Mouse (Mus musculus) limb, embryonic 14.5 days (tissue): ENCODE measurements around the gene Sall4. TPM values are rescaled to one million over a fixed set of nuclear protein-coding genes. Genes with fewer than 3 reads are reported as not detected.

Experiments used
- ATAC-seq: fragments of 200-750 bp; cut with Nextera tagmentation; 2 replicates; pipeline ENCODE4 v1.8.0; 2017; ENCODE audit warnings: low read depth, moderate number of reproducible peaks, moderate TSS enrichment; ENCODE audit not compliant: low FRiP score
- DNase-seq: peaks from one replicate; pipeline ENCODE4 v3.0.0-alpha.2; 2015; ENCODE audit warnings: low spot score
- H3K27ac ChIP-seq: fragments of 300-500 bp; sonication (generic); replicated peaks from 2 replicates; pipeline ENCODE4 v1.5.1; 2014; ENCODE audit warnings: low read depth, mild to moderate bottlenecking, low read length, moderate library complexity, mixed read lengths
- H3K27me3 ChIP-seq: fragments of 300-500 bp; sonication (generic); 2 replicates; pipeline ENCODE4 v1.6.1; 2014; ENCODE audit warnings: low read length, mixed read lengths; ENCODE audit not compliant: control insufficient read depth, insufficient read depth
- H3K36me3 ChIP-seq: fragments of 300-500 bp; sonication (generic); 2 replicates; pipeline ENCODE4 v1.6.1; 2014; ENCODE audit warnings: mild to moderate bottlenecking, low read length, moderate library complexity, mixed read lengths; ENCODE audit not compliant: control insufficient read depth, insufficient read depth
- H3K4me1 ChIP-seq: fragments of 300-500 bp; sonication (generic); 2 replicates; pipeline ENCODE4 v1.6.1; 2014; ENCODE audit warnings: antibody characterized with exemption, low read length, mixed read lengths; ENCODE audit not compliant: control insufficient read depth, insufficient read depth
- H3K4me2 ChIP-seq: fragments of 300-500 bp; sonication (generic); replicated peaks from 2 replicates; pipeline ENCODE4 v1.6.1; 2014; ENCODE audit warnings: low read depth, mild to moderate bottlenecking, low read length, moderate library complexity; ENCODE audit not compliant: severe bottlenecking
- H3K4me3 ChIP-seq: fragments of 300-500 bp; sonication (generic); replicated peaks from 2 replicates; pipeline ENCODE4 v1.5.1; 2014; ENCODE audit warnings: low read length
- H3K9ac ChIP-seq: fragments of 300-500 bp; sonication (generic); 2 replicates; pipeline ENCODE4 v1.6.1; 2014; ENCODE audit warnings: mild to moderate bottlenecking, low read depth, low read length, moderate library complexity; ENCODE audit not compliant: severe bottlenecking
- H3K9me3 ChIP-seq: fragments of 300-500 bp; sonication (generic); 2 replicates; pipeline ENCODE4 v1.6.1; 2016; ENCODE audit warnings: low read length; ENCODE audit not compliant: control insufficient read depth
- POLR2A ChIP-seq: fragments of 200-500 bp; IDR thresholded peaks from 2 replicates; pipeline ENCODE4 v1.8.0; 2012; ENCODE audit warnings: inconsistent platforms, mild to moderate bottlenecking, moderate library complexity, borderline replicate concordance; ENCODE audit not compliant: insufficient read depth, insufficient read length; ENCODE audit errors: extremely low read depth
- WGBS: fragments of 180-500 bp; shearing (Covaris S2); extraction: QIAGEN DNeasy Blood & Tissue Kit; methylation state at CpG from one replicate; pipeline ENCODE4 v1.1.7; 2014; 5-methylcytosine and 5-hydroxymethylcytosine counted together
- polyA plus RNA-seq, 2 experiments: library from polyadenylated mRNA; depleted of rRNA in 1 of 2; stranded (reverse) in 1 of 2; unstranded in 1 of 2; fragments of >200 nt; fragmentation: Nextera tagmentation in 1 of 2; extraction: Ambion mirVana in 1 of 2; gene quantifications; 2 replicates each; pipeline versions ENCODE4 v1.2.1 to v1.2.3; 2012 to 2014

The Sall4 gene
- polyA plus RNA-seq, 2 experiments, result 0.31 to 0.34 TPM

DNA sequence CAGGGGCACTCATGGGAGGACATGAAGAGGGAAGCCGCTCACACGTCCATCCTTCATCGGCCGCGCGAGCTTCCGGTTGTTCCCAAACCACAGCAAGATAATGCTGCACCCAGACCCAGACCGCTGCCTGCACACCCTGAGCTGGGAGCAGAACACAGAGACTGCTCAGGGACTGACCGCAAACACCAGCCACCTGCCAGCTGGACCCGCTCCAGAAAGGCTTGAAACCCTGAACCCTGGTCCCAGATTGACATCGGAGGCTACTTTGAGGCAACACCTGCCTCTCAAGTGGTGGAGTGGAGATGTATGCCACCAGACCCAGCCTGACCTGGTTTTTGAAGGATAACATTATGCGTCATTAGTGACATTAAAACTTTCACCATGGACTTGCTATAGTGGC is 31.6 kb upstream of the Sall4 start:
- Histone ChIP-seq H3K27me3 (no peaks in the 10 kb centered on the region), H3K36me3 (no peaks in the 10 kb centered on the region), H3K9ac (no peak overlapping the region), H3K9me3 (no peaks in the 10 kb centered on the region), H3K27ac (no peak overlapping the region), H3K4me1 (no peaks in the 10 kb centered on the region), H3K4me3 (no peak overlapping the region), H3K4me2 (no peak overlapping the region)
- ATAC-seq, result no peak
- DNase-seq, result no peak
- no peak for TF ChIP-seq POLR2A
- 90% methylated on average over 12 of the region's 12 CpGs for WGBS

DNA sequence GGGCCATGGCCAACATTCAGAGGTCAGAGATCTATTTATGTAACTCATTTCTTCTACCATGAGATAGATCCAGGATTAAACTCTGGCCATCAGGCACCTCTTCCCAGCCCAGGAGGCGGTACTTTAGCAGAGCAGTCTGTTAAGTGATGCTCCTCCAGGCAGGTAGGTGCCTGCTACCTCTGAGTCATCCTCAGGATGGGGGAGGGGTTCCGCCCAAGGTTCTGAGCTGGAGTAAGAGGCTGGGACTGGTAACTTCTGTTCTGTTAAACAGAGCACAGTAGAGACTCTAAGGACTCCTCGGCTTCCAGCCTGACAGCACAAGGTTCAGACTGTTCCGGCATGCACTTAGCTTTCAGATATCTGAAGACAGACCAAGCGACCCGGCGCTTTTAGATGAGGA is 31.2 kb upstream of the Sall4 start:
- TF ChIP-seq POLR2A, result no peak
- H3K9ac ChIP-seq, result no peak overlapping the region

DNA sequence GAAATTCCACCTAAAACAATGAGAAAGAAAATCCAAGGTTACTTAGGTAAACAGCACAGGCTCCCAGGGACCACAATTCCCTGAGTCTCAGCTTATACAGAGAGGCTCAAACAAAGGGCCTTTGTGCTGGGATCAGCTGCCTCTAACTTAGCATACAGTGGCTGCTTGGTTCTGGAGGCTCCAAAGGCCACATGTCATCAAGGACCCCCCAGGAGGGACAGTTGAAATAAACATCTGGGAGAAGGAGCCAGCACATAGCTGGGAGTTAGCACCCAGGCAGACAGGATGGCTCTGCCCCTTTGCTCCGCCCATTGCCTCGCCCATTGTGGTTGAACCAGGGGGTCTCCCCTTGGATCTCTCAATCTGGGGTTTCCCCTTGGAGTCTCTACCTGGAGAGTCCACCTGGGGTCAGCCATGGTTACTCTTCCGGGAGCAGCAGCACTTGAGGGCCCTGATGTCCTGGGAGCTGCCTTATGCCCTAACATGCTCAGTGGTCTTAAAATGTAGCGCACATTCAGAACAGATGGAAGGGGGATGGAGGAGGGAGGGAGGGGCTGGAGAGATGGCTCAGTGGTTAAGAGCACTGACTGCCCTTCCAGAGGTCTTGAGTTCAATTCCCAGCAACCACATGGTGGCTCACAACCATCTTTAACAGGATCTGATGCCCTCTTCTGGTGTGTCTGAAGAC is 23.5 kb upstream of the Sall4 start:
- no peak overlapping the region for H3K27ac ChIP-seq
- no peak for TF ChIP-seq POLR2A
- no peaks in the 10 kb centered on the region for H3K4me1 ChIP-seq
- H3K36me3 ChIP-seq, result no peaks in the 10 kb centered on the region
- no peak overlapping the region for H3K9ac ChIP-seq
- WGBS, result 68% methylated on average over 4 of the region's 4 CpGs
- no peaks in the 10 kb centered on the region for H3K27me3 ChIP-seq
- ATAC-seq, result peak; percentile 6; the same call in 1 of the 2 replicates
- no peaks in the 10 kb centered on the region for H3K9me3 ChIP-seq
- no peak overlapping the region for H3K4me2 ChIP-seq
- H3K4me3 ChIP-seq, result no peak overlapping the region
- no peak for DNase-seq

More for the DNA sequence above, 31.2 kb upstream of the Sall4 start:
- WGBS, result 80% methylated on average over 7 of the region's 7 CpGs
- Histone ChIP-seq H3K4me1 (no peaks in the 10 kb centered on the region), H3K4me3 (no peak overlapping the region), H3K27ac (no peak overlapping the region), H3K9me3 (no peaks in the 10 kb centered on the region), H3K4me2 (no peak overlapping the region), H3K27me3 (no peaks in the 10 kb centered on the region), H3K36me3 (no peaks in the 10 kb centered on the region)
- ATAC-seq (no peak), DNase-seq (no peak)

DNA sequence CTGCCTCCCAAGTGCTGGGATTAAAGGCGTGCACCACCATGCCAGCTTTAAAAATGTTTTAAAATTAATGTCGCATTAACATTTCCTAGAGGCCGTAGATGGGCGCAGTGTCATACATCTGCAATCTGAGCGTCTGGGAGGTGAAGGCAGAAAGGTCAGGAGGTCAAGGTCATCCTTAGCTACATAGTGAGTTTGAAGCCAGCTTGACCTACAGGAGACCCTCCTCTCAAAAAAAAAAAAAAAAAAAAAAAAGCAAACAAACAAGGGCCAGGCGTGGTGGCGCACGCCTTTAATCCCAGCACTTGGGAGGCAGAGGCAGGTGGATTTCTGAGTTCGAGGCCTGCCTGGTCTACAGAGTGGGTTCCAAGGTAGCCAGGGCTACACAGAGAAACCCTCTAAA is 18.4 kb upstream of the Sall4 start:
- Histone ChIP-seq H3K4me2 (no peak overlapping the region), H3K4me1 (no peaks in the 10 kb centered on the region), H3K4me3 (no peak overlapping the region), H3K36me3 (no peaks in the 10 kb centered on the region), H3K9me3 (no peaks in the 10 kb centered on the region), H3K9ac (no peak overlapping the region), H3K27ac (no peak overlapping the region), H3K27me3 (no peaks in the 10 kb centered on the region)
- no peak for DNase-seq
- ATAC-seq, result no peak
- 93% methylated on average over 9 of the region's 9 CpGs for WGBS
- no peak for TF ChIP-seq POLR2A

DNA sequence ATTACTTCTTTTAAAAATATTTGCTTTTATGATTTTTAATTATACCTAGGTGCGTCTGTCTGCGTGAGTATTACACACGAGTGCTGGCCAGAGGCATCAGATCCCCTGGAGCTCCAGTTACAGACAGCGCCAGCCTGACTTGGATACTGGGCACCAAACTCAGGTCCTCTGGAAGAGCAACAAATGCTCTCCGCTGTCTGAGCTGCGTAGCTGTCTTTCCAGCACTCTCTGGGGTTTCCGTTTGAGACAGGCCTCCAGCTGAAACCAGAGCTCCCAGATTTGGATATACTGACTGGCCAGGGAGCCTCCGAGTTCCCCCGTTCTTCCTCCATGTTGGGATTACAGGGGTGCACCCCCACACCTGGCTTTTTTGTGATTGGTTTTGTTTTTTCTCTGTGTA is 12.9 kb upstream of the Sall4 start:
- no peak for DNase-seq

More for the DNA sequence above, 12.9 kb upstream of the Sall4 start:
- no peaks in the 10 kb centered on the region for H3K9me3 ChIP-seq
- WGBS, result 36% methylated on average over 9 of the region's 9 CpGs
- H3K4me3 ChIP-seq, result no peak overlapping the region
- H3K4me1 ChIP-seq, result no peaks in the 10 kb centered on the region
- TF ChIP-seq POLR2A, result no peak
- no peaks in the 10 kb centered on the region for H3K36me3 ChIP-seq
- H3K9ac ChIP-seq, result no peak overlapping the region
- no peak overlapping the region for H3K4me2 ChIP-seq
- ATAC-seq, result no peak
- H3K27ac ChIP-seq, result no peak overlapping the region
- H3K27me3 ChIP-seq, result no peaks in the 10 kb centered on the region
